12 mouse cellular contexts compared by ENCODE assay signal in the genomic region with DNA sequence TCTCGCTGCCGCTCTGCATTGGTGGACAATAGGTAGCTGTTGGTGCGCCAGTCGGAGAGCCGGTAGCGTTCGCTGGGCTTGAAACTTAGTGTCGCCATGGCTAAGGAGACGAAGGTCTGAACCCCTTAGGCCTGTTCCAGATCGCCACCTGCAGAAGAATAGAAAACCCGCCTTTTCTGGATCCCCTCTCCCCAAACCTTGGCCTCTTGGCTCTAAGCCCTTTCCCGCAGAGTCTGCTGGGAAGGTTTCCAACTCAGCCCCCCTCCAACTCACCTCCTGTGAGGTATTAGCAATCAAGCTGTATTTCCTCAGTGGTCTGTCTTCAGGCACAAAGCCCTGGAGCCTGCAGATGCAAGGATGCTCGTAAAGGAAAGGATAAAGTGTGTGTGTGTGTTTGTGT. TPM values are rescaled to one million over a fixed set of nuclear protein-coding genes. Genes with fewer than 3 reads are reported as not detected.
DNase-seq lines count a peak whose midpoint lies in the region; ATAC-seq and TF ChIP-seq lines count a peak whose summit lies in the region.
"Had no signal": no experiment of that assay in that cellular context is flagged by ENCODE, and none has a peak within 500 bp of the region (broad histone marks: within the 10 kb centered on the region; RNA-seq: fewer than 3 reads in every experiment).

No protein-coding gene starts in this region.

- H3K36me3 ChIP-seq in heart, embryonic 15.5 days: no peaks in the 10 kb centered on the region
- peaks cover 6% of the 10 kb centered on the region for H3K36me3 ChIP-seq in E14TG2a.4 (ENCODE audit: insufficient read depth, low read length)
- no peaks in the 10 kb centered on the region for H3K36me3 ChIP-seq in embryonic facial prominence, embryonic 11.5 days (replicated peaks; ENCODE audit: control insufficient read depth, insufficient read depth, low read depth, low read length)
- no peaks in the 10 kb centered on the region for H3K36me3 ChIP-seq in intestine, postnatal 0 days (ENCODE audit: control insufficient read depth, insufficient read depth)

- peaks cover 29% of the 10 kb centered on the region for H3K27me3 ChIP-seq in heart, embryonic 15.5 days
- peaks cover 38% of the 10 kb centered on the region for H3K27me3 ChIP-seq in E14TG2a.4 (ENCODE audit: insufficient read depth, low read length)
- H3K27me3 ChIP-seq in embryonic facial prominence, embryonic 11.5 days (ENCODE audit: control insufficient read depth, insufficient read depth, low read length): peaks cover 16% of the 10 kb centered on the region
- no peaks in the 10 kb centered on the region for H3K27me3 ChIP-seq in intestine, postnatal 0 days (replicated peaks; ENCODE audit: control insufficient read depth, insufficient read depth, low read length)

- H3K4me3 ChIP-seq in heart, embryonic 15.5 days: peak overlapping the region; percentile 24; the same call in 1 of the 2 replicates
- peak overlapping the region; percentile 69 for H3K4me3 ChIP-seq in E14TG2a.4 (replicated peaks; ENCODE audit: low read length)
- no peak overlapping the region for H3K4me3 ChIP-seq in embryonic facial prominence, embryonic 11.5 days (ENCODE audit: low read depth, low read length)
- H3K4me3 ChIP-seq in intestine, postnatal 0 days (ENCODE audit: low read depth, low read length): peak overlapping the region; percentile 21; the same call in 1 of the 2 replicates

- DNase-seq in heart, adult 8-10 months (ENCODE audit: low spot score): no peak
- DNase-seq in embryonic facial prominence, embryonic 11.5 days (ENCODE audit: low spot score): no peak
- DNase-seq in layer of hippocampus, adult 9-10 months (ENCODE audit: low spot score): no peak
- no peak for DNase-seq in left cerebral cortex, postnatal 25 days (ENCODE audit: low spot score in 2 of 2)
- no peak for DNase-seq in ovary, postnatal 10 days (ENCODE audit: low spot score)
- DNase-seq: layer of hippocampus, postnatal 36 days; right cerebral cortex, adult 18-20 months had no signal

- peaks cover 27% of the 10 kb centered on the region for H3K4me1 ChIP-seq in heart, embryonic 15.5 days (replicated peaks)
- H3K4me1 ChIP-seq in E14TG2a.4 (replicated peaks; ENCODE audit: low read depth, low read length): peaks cover 63% of the 10 kb centered on the region
- no peaks in the 10 kb centered on the region; the same call in none of the 2 replicates for H3K4me1 ChIP-seq in embryonic facial prominence, embryonic 11.5 days (ENCODE audit: control insufficient read depth, insufficient read depth, low read length)
- H3K4me1 ChIP-seq in intestine, postnatal 0 days (replicated peaks; ENCODE audit: control insufficient read depth, insufficient read depth, low read length): no peaks in the 10 kb centered on the region

- H3K9ac ChIP-seq in heart, embryonic 15.5 days: no peak overlapping the region
- peak overlapping the region; percentile 28; the same call in 1 of the 2 replicates for H3K9ac ChIP-seq in embryonic facial prominence, embryonic 11.5 days (replicated peaks; ENCODE audit: low read length)
- H3K9ac ChIP-seq in intestine, postnatal 0 days (ENCODE audit: low read depth, low read length): no peak overlapping the region

- 30% methylated on average over 13 of the region's 13 CpGs for WGBS in heart, embryonic 15.5 days
- 23% methylated on average over 13 of the region's 13 CpGs for WGBS in embryonic facial prominence, embryonic 11.5 days
- WGBS in intestine, postnatal 0 days: 43% methylated on average over 13 of the region's 13 CpGs

- no peaks in the 10 kb centered on the region for H3K9me3 ChIP-seq in heart, embryonic 15.5 days (replicated peaks)
- H3K9me3 ChIP-seq in E14TG2a.4 (ENCODE audit: low read length): no peaks in the 10 kb centered on the region
- H3K9me3 ChIP-seq in embryonic facial prominence, embryonic 11.5 days (replicated peaks; ENCODE audit: control insufficient read depth, low read length): no peaks in the 10 kb centered on the region
- no peaks in the 10 kb centered on the region for H3K9me3 ChIP-seq in intestine, postnatal 0 days (ENCODE audit: control insufficient read depth)

- ATAC-seq in heart, embryonic 15.5 days (replicated peaks; ENCODE audit: insufficient number of reproducible peaks, insufficient read depth, low FRiP score, low read depth): no peak
- ATAC-seq in embryonic facial prominence, embryonic 11.5 days (replicated peaks; ENCODE audit: insufficient number of reproducible peaks, low FRiP score, low TSS enrichment, low read depth): no peak
- ATAC-seq in intestine, postnatal 0 days: no peak

- H3K4me2 ChIP-seq in heart, embryonic 15.5 days: peak overlapping the region; percentile 53
- no peak overlapping the region; the same call in 1 of the 2 replicates for H3K4me2 ChIP-seq in embryonic facial prominence, embryonic 11.5 days (ENCODE audit: low read depth, low read length)
- peak overlapping the region; percentile 66 for H3K4me2 ChIP-seq in intestine, postnatal 0 days (replicated peaks; ENCODE audit: low read depth)

- intact Hi-C loops in left cerebral cortex, postnatal 25 days (cut with DNase I): no loop called here

- TF ChIP-seq CTCF in E14TG2a.4 (conservative IDR thresholded peaks at IDR 0.05; ENCODE audit: low read length): no peak
- TF ChIP-seq CTCF in intestine, postnatal 0 days (IDR thresholded peaks at IDR 0.05; ENCODE audit: low read depth): no peak

- no peak overlapping the region for H3K27ac ChIP-seq in heart, embryonic 15.5 days
- no peak overlapping the region for H3K27ac ChIP-seq in embryonic facial prominence, embryonic 11.5 days (replicated peaks; ENCODE audit: low read depth, low read length)
- H3K27ac ChIP-seq in intestine, postnatal 0 days (ENCODE audit: low read depth, low read length): no peak overlapping the region

RNA-seq across cellular contexts. Expression of a gene that starts 0.6 kb away (rescaled TPM):
- 1.1 and 2.4 TPM in 2 replicates for polyA plus RNA-seq in heart, embryonic 15.5 days (2015; fragmentation: Nextera tagmentation; extraction: Ambion mirVana)
- under 1 TPM in 2 of 4 experiments, not detected in 2; 0.47 to 0.95 TPM for total RNA-seq in heart, adult 8-10 months (2022)
- polyA plus RNA-seq in embryonic facial prominence, embryonic 11.5 days (2014; fragmentation: Nextera tagmentation; extraction: Ambion mirVana): 3.4 and 3.5 TPM in 2 replicates
- 1.6 and 2.1 TPM in 2 replicates for polyA plus RNA-seq in intestine, postnatal 0 days (2015; fragmentation: Nextera tagmentation; extraction: Ambion mirVana)
- total RNA-seq in left cerebral cortex, postnatal 25 days (2021): 1 to 10 TPM; 2.1 to 2.5 TPM
- polyA plus RNA-seq: G1E had no signal

RNA-seq across cellular contexts. Expression of a gene that starts 3.4 kb away (rescaled TPM):
- 30.4 and 44.9 TPM in 2 replicates for polyA plus RNA-seq in heart, embryonic 15.5 days (2015; fragmentation: Nextera tagmentation; extraction: Ambion mirVana)
- 10 to 100 TPM; 12.7 to 14.4 (median 13.5) TPM for total RNA-seq in heart, adult 8-10 months (2022)
- polyA plus RNA-seq in embryonic facial prominence, embryonic 11.5 days (2014; fragmentation: Nextera tagmentation; extraction: Ambion mirVana): 44.6 and 48.0 TPM in 2 replicates
- 41.7 and 43.0 TPM in 2 replicates for polyA plus RNA-seq in intestine, postnatal 0 days (2015; fragmentation: Nextera tagmentation; extraction: Ambion mirVana)
- total RNA-seq in left cerebral cortex, postnatal 25 days (2021): 10 to 100 TPM; 23.9 to 27.0 TPM

RNA-seq across cellular contexts. Expression of a gene that starts 38.3 kb away (rescaled TPM):
- polyA plus RNA-seq in heart, embryonic 15.5 days (2015; fragmentation: Nextera tagmentation; extraction: Ambion mirVana): 5.2 and 10.9 TPM in 2 replicates
- under 1 TPM; 0.35 to 0.91 (median 0.46) TPM for total RNA-seq in heart, adult 8-10 months (2022)
- polyA plus RNA-seq in embryonic facial prominence, embryonic 11.5 days (2014; fragmentation: Nextera tagmentation; extraction: Ambion mirVana): 15.7 and 18.1 TPM in 2 replicates
- polyA plus RNA-seq in intestine, postnatal 0 days (2015; fragmentation: Nextera tagmentation; extraction: Ambion mirVana): 1.5 and 2.2 TPM in 2 replicates
- 1 to 10 TPM; 1.1 to 1.7 TPM for total RNA-seq in left cerebral cortex, postnatal 25 days (2021)
- total RNA-seq: megakaryocyte, adult 5-6 weeks had no signal
- polyA plus RNA-seq: G1E had no signal
